Mouse (Mus musculus) bone marrow, adult 2 months (tissue): ENCODE measurements at regions not wholly inside any gene's neighbourhood (a gene's known extent, or its start where the extent isn't known, plus 50 kb on each side); places are given as distances from the start of the nearest gene placed in this dataset.

Experiments used
- H3K27ac ChIP-seq: fragments of 200-500 bp; 2 replicates; pipeline ENCODE4 v1.5.1; 2012; ENCODE audit warnings: low read depth, mild to moderate bottlenecking, control low read depth, inconsistent platforms, low read length; ENCODE audit not compliant: control insufficient read depth, poor library complexity, insufficient read depth
- H3K4me1 ChIP-seq: fragments of 200-500 bp; 2 replicates; pipeline ENCODE4 v1.6.1; 2011; ENCODE audit warnings: low read length; ENCODE audit not compliant: control insufficient read depth, insufficient read depth
- H3K4me3 ChIP-seq: fragments of 200-500 bp; replicated peaks from 2 replicates; pipeline ENCODE3; 2011; ENCODE audit warnings: mild to moderate bottlenecking, low read depth, low read length, control low read depth; ENCODE audit not compliant: control insufficient read depth
- CTCF ChIP-seq: fragments of 200-500 bp; IDR thresholded peaks from 2 replicates; pipeline ENCODE4 v1.5.1; 2011; ENCODE audit warnings: low read length, control low read depth; ENCODE audit not compliant: control insufficient read depth, insufficient read depth
- POLR2A ChIP-seq: fragments of 200-500 bp; IDR thresholded peaks from 2 replicates; pipeline ENCODE4 v1.6.1; 2011; ENCODE audit warnings: low read depth, mild to moderate bottlenecking, control low read depth, low read length, borderline replicate concordance; ENCODE audit not compliant: control insufficient read depth
- WGBS: fragments of 180-500 bp; shearing (Covaris S2); methylation state at CpG from one replicate; pipeline ENCODE4 v1.1.7; 2018; 5-methylcytosine and 5-hydroxymethylcytosine counted together

DNA sequence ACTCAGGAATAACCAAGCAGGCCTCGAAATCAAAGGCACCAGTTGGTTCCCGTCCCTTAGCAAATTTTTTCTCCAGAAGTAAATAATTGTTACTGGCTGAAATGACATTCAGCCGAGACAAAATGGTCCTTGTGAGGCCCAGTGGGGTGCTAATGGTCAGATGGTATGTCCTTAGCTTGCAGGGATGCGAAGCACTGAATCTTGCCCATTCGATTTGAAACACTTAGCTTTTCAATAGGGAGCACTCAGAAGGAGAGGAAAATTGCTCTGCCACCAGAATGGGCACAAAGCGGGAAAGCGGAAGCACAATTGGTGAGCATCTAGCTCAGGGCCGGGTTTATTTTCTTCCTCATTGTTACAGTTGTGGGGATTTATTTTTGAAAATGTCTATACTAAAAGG is 262.1 kb downstream of the Rnf144a start:
- no peak overlapping the region for H3K4me3 ChIP-seq
- no peak overlapping the region for H3K27ac ChIP-seq
- H3K4me1 ChIP-seq: no peaks in the 10 kb centered on the region
- 79% methylated on average over 8 of the region's 8 CpGs for WGBS
- no peak for TF ChIP-seq CTCF
- TF ChIP-seq POLR2A: no peak

DNA sequence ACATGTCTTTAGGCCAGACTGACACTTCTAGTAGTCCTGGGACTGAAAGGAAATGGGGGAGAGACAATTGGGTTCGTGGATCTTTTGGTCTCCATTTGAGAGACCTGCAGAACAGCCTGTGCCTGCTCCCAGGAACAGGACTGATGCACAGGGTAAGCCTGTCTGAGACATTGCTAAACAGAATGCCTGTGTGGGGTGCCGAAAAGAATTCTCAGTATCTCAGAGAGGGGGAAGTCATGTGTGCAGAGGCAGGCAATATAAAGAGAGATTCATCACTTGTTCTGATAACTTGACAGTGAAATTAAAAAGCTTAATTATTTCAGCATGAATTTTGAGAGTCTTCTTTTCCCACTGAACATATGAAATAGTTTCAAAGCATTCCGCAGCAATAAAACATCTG is 268.7 kb downstream of the Rnf144a start:
- H3K27ac ChIP-seq: no peak overlapping the region
- H3K4me1 ChIP-seq: no peaks in the 10 kb centered on the region
- TF ChIP-seq POLR2A (no peak), CTCF (no peak)
- H3K4me3 ChIP-seq: no peak overlapping the region
- WGBS: 58% methylated on average over 3 of the region's 3 CpGs

- TF ChIP-seq CTCF (no peak), POLR2A (no peak)
- no peak overlapping the region for H3K4me3 ChIP-seq
- H3K27ac ChIP-seq: peak overlapping the region; percentile 13; the same call in 1 of the 2 replicates
- no peaks in the 10 kb centered on the region for H3K4me1 ChIP-seq
- WGBS: 57% methylated on average over 6 of the region's 6 CpGs
Observed at GRCm38 (mm10) chr12:26145085-26145714, 269.9 kb downstream of the Rnf144a start.

DNA sequence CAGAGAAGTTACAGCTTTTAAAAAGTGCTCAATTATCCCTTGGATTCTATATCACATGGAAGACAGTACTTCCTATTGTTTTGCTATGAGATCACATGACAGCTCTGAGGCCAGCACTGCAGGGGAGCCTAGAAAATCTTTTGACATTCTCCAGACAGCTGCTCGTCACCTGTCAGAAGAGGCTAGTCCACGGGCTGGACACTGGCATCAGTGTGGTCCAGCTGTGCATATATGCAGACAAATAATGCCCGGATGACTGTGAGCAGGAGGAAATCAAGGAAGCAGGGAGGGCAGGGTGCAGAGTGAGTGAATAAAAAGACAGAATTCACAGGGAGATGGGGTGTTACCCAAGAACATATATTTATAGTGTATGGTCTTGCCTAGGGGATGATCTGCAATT is 270.4 kb downstream of the Rnf144a start:
- TF ChIP-seq CTCF: no peak
- no peak for TF ChIP-seq POLR2A
- Histone ChIP-seq H3K4me3 (no peak overlapping the region), H3K4me1 (no peaks in the 10 kb centered on the region), H3K27ac (no peak overlapping the region; the same call in 1 of the 2 replicates)
- WGBS: 53% methylated on average over 3 of the region's 3 CpGs

DNA sequence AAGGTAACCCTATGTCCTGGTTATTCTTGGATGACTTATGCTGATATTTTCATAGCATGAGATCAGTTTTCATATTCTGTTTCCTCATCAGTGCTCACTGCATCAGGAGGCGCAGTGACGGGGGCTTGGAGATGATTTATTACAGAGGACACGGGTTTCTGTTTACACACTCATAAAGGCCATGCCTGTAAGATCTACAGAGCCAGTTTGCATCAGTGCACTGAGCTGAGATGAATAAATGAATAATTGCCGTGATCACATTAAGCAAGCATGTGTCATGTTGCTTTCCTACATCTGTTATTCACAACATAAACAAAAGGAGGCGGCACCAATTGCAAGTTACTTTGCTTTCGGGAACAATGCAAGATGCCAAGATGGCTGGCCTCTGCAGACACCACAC is 271.6 kb downstream of the Rnf144a start:
- H3K4me1 ChIP-seq: no peaks in the 10 kb centered on the region
- no peak for TF ChIP-seq POLR2A
- no peak overlapping the region for H3K4me3 ChIP-seq
- 59% methylated on average over 6 of the region's 6 CpGs for WGBS
- H3K27ac ChIP-seq: no peak overlapping the region

GRCm38 (mm10) chr12:26130811-26131210 is 284.2 kb downstream of the Rnf144a start:
- H3K4me3 ChIP-seq: no peak overlapping the region
- H3K27ac ChIP-seq: no peak overlapping the region
- TF ChIP-seq POLR2A (no peak), CTCF (no peak)
- 78% methylated on average over 8 of the region's 8 CpGs for WGBS
- H3K4me1 ChIP-seq: no peaks in the 10 kb centered on the region

- TF ChIP-seq POLR2A (no peak), CTCF (no peak)
- no peak overlapping the region for H3K27ac ChIP-seq
- 73% methylated on average over 3 of the region's 3 CpGs for WGBS
- no peak overlapping the region for H3K4me3 ChIP-seq
- no peaks in the 10 kb centered on the region for H3K4me1 ChIP-seq
Observed at GRCm38 (mm10) chr12:26130011-26130410, 285.0 kb downstream of the Rnf144a start.

GRCm38 (mm10) chr12:26129511-26129910 is 285.5 kb downstream of the Rnf144a start:
- H3K4me3 ChIP-seq: no peak overlapping the region
- no peak overlapping the region for H3K27ac ChIP-seq
- WGBS: 70% methylated on average over 4 of the region's 4 CpGs
- no peak for TF ChIP-seq CTCF
- TF ChIP-seq POLR2A: no peak
- no peaks in the 10 kb centered on the region for H3K4me1 ChIP-seq

GRCm38 (mm10) chr12:26128851-26129250 is 286.2 kb downstream of the Rnf144a start:
- Histone ChIP-seq H3K27ac (no peak overlapping the region), H3K4me1 (no peaks in the 10 kb centered on the region), H3K4me3 (no peak overlapping the region)
- TF ChIP-seq CTCF (no peak), POLR2A (no peak)
